Mouse (Mus musculus): ENCODE measurements around the gene Pcp4.

DNA sequence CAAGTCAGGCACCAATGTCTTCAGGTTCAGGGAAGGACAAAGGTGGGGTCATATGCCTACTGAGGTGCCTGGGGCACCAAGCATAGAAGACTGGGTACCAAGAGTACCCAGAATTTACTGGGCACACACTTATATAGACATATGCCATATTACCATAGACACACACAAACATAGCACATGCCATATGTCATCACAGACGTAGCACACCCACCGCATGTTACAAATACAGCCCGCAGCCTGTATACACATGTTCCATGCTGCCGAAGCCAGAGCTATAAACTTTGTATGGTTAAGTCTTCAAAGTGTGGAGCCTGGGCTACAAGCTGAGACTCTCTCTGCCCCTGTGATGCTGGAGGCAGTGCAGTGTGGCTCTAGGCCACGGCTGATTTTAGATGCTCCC lies 28.5 kb upstream of the Pcp4 start:
- TF ChIP-seq CTCF (IDR thresholded peaks at IDR 0.05; ENCODE audit: control insufficient read depth, insufficient read depth, low read length), result no peak
- no peak for TF ChIP-seq POLR2A (IDR thresholded peaks at IDR 0.05; ENCODE audit: borderline replicate concordance, control insufficient read depth, low read depth, low read length)
